Mouse (Mus musculus) layer of hippocampus, adult 2 months (tissue): ENCODE data around the gene Sh3pxd2a. TPM values are rescaled to one million over a fixed set of nuclear protein-coding genes. Genes with fewer than 3 reads are reported as not detected.

Experiments
- DNase-seq, 2 experiments: peaks; one replicate each; pipeline ENCODE4 v3.0.0; 2022; ENCODE audit warnings: low spot score in 2 of 2
- H3K27ac ChIP-seq: fragments of 200-600 bp; 2 replicates; pipeline ENCODE4 v1.8.1; 2022
- H3K4me3 ChIP-seq: fragments of 200-600 bp; 2 replicates; pipeline ENCODE4 v1.8.1; 2022; ENCODE audit warnings: mild to moderate bottlenecking
- CTCF ChIP-seq: fragments of 200-600 bp; conservative IDR thresholded peaks from 2 replicates; pipeline ENCODE4 v1.8.1; 2022; ENCODE audit warnings: antibody characterized with exemption, mild to moderate bottlenecking, moderate library complexity
- total RNA-seq, 2 experiments: library from RNA; stranded (reverse); gene quantifications; 2 replicates each; pipeline ENCODE4 v1.2.3; 2021

Sh3pxd2a gene
- total RNA-seq, 2 experiments from 2014 or later: 33.0 to 35.4 TPM

DNA sequence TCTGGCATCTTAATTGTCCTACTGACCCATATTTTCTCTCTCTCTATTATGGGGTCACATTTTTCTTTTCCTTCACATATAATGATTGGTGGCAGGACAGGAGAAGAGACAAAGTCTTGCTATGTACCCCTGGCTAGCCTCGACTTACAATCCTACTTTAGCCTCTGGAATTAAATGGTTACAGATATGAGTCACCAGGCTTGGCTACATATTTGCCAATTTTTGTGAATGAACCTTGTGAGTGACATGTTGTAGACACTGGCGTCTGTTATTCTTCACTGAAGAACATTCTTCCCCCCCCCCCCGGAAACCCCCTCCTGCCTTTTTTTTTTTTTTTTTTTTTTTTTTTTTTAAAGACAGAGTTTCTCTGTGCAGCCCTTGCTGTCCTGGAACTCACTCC, 19.1 kb upstream of the Sh3pxd2a start:
- DNase-seq: no peak
- Histone ChIP-seq H3K4me3 (no peak overlapping the region), H3K27ac (no peak overlapping the region)
- TF ChIP-seq CTCF: no peak

DNA sequence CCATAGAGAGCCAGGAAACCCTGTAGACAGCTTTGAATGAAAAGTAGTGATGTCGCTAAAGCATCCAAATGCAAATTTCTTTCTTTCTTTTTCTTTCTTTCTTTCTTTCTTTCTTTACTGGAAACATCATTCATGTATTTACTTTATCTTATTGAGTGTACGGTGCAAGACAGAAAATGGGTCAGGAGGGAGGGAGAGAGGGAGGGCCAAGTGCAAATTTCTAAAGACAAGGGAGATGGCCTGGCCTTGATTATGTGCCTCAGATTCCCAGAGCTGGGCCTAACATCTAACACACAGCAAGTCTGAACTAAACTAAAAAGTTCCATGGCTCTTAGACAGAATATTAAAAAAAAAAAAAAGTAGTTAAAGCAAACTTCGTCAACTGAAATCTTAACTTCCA, 9.3 kb upstream of the Sh3pxd2a start:
- TF ChIP-seq CTCF: no peak
- H3K27ac ChIP-seq: no peak overlapping the region
- no peak overlapping the region for H3K4me3 ChIP-seq
- DNase-seq: no peak

DNA sequence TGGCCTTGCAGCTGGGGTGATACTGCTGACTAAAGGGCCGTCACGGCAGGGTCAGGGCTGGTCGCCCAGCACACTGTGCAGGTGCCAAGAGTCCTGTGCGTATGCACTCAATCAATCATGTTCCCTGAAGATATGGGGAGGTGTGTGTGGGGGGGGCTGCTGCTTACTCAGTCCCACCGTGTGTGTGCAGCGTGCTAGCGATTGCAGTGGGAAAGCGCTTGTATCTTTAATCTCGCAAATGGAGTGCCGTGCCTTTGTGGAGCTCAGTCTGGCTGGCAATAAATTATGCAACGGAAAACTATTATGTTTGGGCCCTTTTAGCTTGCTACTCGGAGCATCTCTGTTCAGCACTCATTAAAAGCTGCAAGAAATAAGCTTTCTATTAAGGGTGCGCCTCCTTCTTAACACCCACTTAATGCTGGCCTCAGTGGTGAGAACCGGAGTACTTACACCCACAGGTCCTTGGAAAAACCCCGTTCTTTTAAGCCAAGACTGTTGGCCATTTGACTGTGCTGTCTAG, 8.7 kb upstream of the Sh3pxd2a start:
- H3K4me3 ChIP-seq: peak overlapping the region; percentile 8; the same call in 1 of the 2 replicates
- no peak overlapping the region for H3K27ac ChIP-seq
- TF ChIP-seq CTCF: no peak
- no peak for DNase-seq

DNA sequence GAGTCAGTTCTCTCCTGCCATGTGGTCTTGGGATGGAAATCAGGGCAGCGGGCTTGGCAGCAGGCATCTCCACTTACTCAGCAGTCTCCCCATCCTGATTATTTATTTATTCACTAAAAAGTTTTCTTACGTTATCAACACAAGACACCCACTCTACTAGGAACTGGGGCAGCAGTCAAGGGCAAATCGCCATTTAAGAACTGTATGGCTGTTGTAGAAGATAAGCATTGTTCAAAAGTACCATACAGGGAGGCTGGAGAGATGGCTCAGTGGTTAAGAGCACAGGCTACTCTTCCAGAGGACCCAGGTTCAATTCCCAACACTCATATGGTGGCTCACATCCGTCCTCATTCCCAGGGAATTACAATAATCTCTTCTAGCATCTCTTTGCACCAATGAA, 7.6 kb upstream of the Sh3pxd2a start:
- DNase-seq: no peak
- TF ChIP-seq CTCF: no peak
- Histone ChIP-seq H3K4me3 (no peak overlapping the region), H3K27ac (no peak overlapping the region)

DNA sequence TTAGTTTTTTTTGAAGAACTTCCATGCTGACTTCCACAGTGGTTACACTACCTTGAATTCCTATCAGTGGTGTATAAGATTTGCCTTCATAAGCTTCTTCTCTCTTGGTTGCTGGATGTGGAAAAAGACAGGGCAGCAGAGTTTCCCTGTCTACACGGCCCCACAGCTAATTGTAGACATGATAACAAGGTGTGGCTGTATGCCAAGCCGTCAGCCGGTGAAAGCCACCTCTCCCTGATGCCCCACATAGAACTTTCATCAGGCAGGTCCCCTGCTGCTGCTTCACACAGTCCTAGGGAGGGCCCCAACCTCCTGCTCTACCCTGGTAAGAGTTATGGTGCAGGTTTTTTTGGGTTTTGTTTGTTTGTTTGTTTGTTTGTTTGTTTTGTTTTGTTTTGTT, 4.5 kb upstream of the Sh3pxd2a start:
- TF ChIP-seq CTCF: no peak

DNA sequence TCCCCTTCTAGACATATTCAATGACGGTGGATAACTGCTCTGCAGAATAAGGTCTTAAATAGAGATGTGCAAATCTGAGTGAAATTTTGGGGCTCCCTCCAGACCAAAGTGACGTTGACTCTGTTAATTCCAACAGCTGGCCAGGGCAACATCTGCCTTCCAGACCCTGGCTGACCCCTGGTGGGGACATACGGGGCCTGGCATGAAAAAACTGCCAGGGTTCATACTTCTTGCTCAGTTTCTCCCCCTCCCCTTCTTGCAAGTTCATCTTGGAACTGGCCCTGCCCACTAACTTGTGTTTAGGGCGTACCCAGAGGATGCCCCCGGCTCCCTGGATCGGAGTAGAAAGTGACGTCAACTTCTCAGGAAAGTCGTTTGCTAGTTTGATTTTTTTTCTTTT, 2.6 kb upstream of the Sh3pxd2a start:
- no peak for DNase-seq
- no peak overlapping the region for H3K27ac ChIP-seq
- no peak overlapping the region for H3K4me3 ChIP-seq
- TF ChIP-seq CTCF: peak; percentile 17; the same call in 1 of the 2 replicates

More for the DNA sequence above, 4.5 kb upstream of the Sh3pxd2a start:
- H3K27ac ChIP-seq: no peak overlapping the region
- no peak overlapping the region for H3K4me3 ChIP-seq
- DNase-seq: no peak

DNA sequence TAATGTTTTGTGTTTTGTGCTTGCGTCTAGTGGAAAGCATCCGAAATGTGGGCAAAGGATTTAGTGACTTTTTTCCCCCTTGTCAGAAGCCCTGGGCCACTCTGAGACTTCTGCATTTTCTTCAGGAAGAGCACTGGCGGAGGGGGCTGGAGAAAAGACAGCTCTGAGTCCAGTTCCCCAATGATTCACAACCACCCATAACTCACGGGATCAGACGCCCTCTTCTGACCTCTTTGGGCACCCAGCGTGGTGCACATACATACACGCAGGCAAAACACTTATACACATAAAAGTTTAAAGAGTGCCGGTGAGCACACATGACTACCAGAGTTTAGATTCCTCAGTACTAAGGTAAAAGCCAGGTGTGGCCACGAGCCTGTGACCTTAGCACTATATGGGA, 1.3 kb upstream of the Sh3pxd2a start:
- H3K27ac ChIP-seq: no peak overlapping the region
- no peak for DNase-seq
- peak; percentile 43 for TF ChIP-seq CTCF
- H3K4me3 ChIP-seq: no peak overlapping the region

DNA sequence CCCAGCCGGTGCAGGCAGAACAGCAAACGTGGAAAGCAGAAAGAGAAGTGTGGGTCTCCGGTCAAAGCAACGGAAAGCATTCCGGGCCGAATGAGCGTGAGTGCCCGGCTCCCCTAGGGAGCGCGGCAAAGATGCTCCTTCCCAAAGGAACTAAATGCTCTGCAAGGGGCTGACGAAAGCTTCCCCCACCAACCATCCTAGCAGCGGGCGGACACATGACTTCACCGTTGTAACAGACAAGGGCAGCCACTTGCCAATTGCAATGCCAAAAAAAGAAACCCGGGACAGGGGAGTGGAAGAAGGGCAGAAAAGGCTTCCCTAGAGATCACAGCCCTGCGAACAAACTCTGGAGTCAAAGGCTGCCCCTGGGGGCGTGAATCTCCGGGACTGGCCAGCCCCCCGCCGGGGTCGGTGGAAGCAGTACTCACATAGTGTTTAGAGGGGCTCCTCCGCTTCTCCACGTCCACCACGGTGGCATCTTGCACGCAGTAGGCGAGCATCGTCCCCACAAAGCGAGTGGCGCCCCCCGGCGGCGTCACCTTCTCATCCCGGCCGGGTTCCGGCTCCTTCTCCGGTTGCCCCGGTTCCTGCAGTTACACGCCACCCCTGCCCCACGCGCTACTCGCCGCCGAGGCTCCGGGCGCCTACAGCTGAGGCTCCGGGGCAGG, 431 bp downstream of the Sh3pxd2a start:
- TF ChIP-seq CTCF: peak; percentile 85
- Histone ChIP-seq H3K27ac (peak overlapping the region; percentile 44; the same call in 1 of the 2 replicates), H3K4me3 (peak overlapping the region; percentile 77)
- DNase-seq: peak; percentile 36 to 62

DNA sequence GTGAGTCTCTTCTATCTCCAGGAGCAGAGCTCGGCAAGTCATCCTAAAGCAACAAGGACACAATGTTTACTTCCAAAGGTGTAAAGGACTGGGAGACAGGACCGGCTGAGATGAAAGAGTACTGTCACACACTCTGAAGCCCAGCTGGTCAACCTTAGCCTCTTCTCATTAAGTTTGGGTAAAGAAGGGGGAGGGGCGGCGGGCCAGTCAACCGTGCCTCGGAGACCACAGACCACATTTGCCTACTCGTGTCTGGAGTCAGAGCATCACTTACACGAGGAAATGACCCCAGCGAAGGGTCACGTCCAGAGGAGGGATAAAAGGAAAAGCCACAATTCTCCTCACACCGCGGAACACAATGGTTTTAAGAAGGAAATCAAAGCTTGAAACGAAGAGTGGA, 995 bp downstream of the Sh3pxd2a start:
- Histone ChIP-seq H3K27ac (no peak overlapping the region; the same call in 1 of the 2 replicates), H3K4me3 (peak overlapping the region; percentile 77)
- TF ChIP-seq CTCF: no peak
- DNase-seq: no peak

DNA sequence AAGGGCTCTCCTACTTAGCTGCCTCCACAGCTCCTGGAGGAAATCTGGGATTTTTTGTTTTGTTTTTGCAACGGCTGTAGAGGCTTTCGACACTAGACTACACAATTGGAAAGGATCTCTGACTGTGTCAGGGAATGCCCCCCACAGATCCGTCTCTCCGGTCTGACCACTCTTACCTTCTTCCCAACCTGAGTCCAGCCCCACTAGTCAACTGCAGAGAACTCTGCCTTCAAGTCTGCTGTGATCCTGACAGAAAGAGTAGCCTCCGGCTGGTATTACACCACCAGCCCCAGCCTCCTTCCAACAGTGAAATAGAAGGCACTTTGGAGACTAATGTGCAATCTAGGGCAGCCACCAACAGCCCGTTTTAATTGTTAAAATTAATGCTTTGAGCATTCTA, 1.5 kb downstream of the Sh3pxd2a start:
- no peak for TF ChIP-seq CTCF
- H3K4me3 ChIP-seq: peak overlapping the region; percentile 77
- DNase-seq: no peak
- no peak overlapping the region for H3K27ac ChIP-seq

DNA sequence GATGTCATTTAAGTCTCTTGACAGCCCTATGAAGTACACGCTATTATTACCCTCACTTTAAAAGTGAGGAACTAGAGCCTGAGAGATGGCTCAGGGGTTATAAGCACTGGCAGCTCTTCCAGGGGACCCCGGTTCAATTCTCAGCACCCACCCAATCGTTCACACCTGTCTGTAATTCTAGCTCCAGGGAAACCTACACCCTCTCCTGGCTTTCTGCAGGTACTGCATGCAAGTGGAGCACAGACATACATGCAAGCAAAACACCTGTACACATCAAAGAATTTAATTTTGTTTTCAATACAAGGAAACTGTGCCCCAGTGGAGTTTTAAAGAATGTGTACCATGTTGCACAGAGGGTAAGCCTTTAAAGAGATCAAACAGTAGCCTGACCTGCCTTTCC, 2.4 kb downstream of the Sh3pxd2a start:
- TF ChIP-seq CTCF: peak; percentile 54

DNA sequence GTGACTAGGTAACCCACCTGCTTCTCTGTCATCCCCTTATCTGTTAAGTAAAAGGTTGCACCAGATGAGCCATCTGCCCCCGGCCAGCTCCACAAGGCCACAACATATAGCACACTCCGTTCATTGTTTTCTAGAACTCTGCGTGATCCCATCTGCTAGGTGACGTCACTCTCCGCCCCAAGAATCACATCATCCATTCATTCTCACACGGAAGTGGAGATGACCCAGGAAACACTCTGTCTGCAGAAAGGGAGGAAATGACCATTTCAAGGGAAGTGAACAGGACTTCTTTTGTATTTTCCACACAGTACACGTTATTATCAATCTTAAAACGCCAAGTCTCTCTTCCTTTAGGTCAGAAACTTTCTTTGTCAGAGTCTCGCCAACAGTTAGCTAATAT, 2.8 kb downstream of the Sh3pxd2a start:
- Histone ChIP-seq H3K27ac (no peak overlapping the region), H3K4me3 (no peak overlapping the region)
- DNase-seq: no peak
- no peak for TF ChIP-seq CTCF

More for the DNA sequence above, 2.4 kb downstream of the Sh3pxd2a start:
- H3K27ac ChIP-seq: no peak overlapping the region
- DNase-seq: no peak
- H3K4me3 ChIP-seq: no peak overlapping the region

DNA sequence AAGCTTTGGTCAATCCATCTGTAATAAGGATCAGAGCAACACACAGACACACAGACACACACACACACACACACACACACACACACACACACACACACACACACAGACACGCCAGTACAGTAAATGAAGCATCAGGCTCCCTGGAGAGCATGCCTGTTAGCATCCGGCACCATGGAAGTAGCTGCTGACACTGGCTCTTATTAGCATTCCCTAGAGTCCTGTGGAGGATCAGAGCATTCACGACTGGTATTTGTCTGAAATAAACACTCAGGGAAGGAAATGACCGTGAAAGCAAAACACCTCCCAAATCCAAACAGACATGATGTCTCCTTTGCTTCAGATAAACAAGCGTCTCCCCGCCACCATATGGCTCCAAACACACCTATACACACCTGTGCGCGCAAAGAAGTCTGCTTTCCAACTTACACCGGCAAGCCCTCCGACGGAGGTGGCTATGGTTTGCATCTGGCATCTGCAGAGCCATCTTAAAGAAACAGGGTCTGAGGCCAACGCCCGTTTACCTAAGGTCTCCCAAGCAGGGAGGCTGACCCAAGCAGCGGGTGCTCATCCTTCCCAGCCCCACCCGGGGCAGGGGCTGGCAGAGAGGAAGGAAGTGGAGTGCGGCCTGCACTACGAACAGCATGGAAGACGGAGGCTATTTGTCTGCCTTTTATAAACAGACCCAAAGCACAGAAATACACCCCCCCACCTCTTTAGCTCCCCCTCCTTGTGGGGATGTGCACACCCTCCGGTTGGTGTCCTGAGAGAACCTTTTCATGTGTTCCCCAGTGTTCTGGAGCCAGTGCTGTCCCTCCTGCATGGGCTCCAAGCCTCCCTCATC, 3.9 kb downstream of the Sh3pxd2a start:
- no peak for DNase-seq

More for the DNA sequence above, 3.9 kb downstream of the Sh3pxd2a start:
- Histone ChIP-seq H3K4me3 (no peak overlapping the region), H3K27ac (no peak overlapping the region)
- no peak for TF ChIP-seq CTCF
